Mouse (Mus musculus) macrophage (primary cell): ENCODE results near the gene 1110032F04Rik. TPM values are rescaled to one million over a fixed set of nuclear protein-coding genes. Genes with fewer than 3 reads are reported as not detected.
"Not testable (repeated sequence)": the region's sequence is repeated elsewhere in the genome, so short reads cannot be mapped to it uniquely, and the experiment has no call there.

Experiments used
- H3K27ac ChIP-seq: fragments of 350-480 bp; formaldehyde crosslinking; 2 replicates; pipeline ENCODE4 v1.9.0; 2021
- H3K36me3 ChIP-seq: fragments of 350-480 bp; formaldehyde crosslinking; 2 replicates; pipeline ENCODE4 v1.9.0; 2021; ENCODE audit errors: inconsistent target
- H3K4me3 ChIP-seq: fragments of 350-480 bp; formaldehyde crosslinking; 2 replicates; pipeline ENCODE4 v1.9.0; 2021; ENCODE audit errors: inconsistent target
- H3K79me2 ChIP-seq: fragments of 350-480 bp; formaldehyde crosslinking; 2 replicates; pipeline ENCODE4 v1.9.0; 2021; ENCODE audit errors: inconsistent target
- WGBS: methylation state at CpG from one replicate; pipeline ENCODE4 v1.1.7; 2026; ENCODE audit warnings: inconsistent platforms; ENCODE audit not compliant: missing documents; 5-methylcytosine and 5-hydroxymethylcytosine counted together
- polyA plus RNA-seq: library from polyadenylated mRNA; stranded (reverse); fragments of 250-400 nt; gene quantifications from 3 replicates; pipeline ENCODE4 v1.2.4, GENCODE M21; 2018; ENCODE audit warnings: inconsistent platforms

Gene 1110032F04Rik
- polyA plus RNA-seq, 1 experiment from 2014 or later = not detected

- Histone ChIP-seq H3K79me2 (no peaks in the 10 kb centered on the region), H3K27ac (no peak overlapping the region), H3K4me3 (no peak overlapping the region), H3K36me3 (no peaks in the 10 kb centered on the region)
- WGBS = 20% methylated on average over 15 of the region's 15 CpGs
Observed at GRCm38 (mm10) chr3:68870568-68870950, 1.2 kb downstream of the 1110032F04Rik start.

GRCm38 (mm10) chr3:68874079-68874478, 4.7 kb downstream of the 1110032F04Rik start:
- WGBS = 95% methylated on average over 2 of the region's 2 CpGs
- H3K27ac ChIP-seq = no peak overlapping the region
- H3K79me2 ChIP-seq = no peaks in the 10 kb centered on the region
- H3K36me3 ChIP-seq = no peaks in the 10 kb centered on the region
- H3K4me3 ChIP-seq = no peak overlapping the region

- H3K79me2 ChIP-seq = no peaks in the 10 kb centered on the region
- 92% methylated on average over 5 of the region's 5 CpGs for WGBS
- H3K4me3 ChIP-seq = no peak overlapping the region
- no peaks in the 10 kb centered on the region for H3K36me3 ChIP-seq
- H3K27ac ChIP-seq = no peak overlapping the region
Observed at GRCm38 (mm10) chr3:68886845-68887244, 17.5 kb downstream of the 1110032F04Rik start.

GRCm38 (mm10) chr3:68895426-68895825, 26.0 kb downstream of the 1110032F04Rik start:
- H3K79me2 ChIP-seq = no peaks in the 10 kb centered on the region
- H3K36me3 ChIP-seq = no peaks in the 10 kb centered on the region
- H3K27ac ChIP-seq = no peak overlapping the region
- no peak overlapping the region for H3K4me3 ChIP-seq
- 95% methylated on average over 4 of the region's 4 CpGs for WGBS

GRCm38 (mm10) chr3:68897154-68897553, 27.8 kb downstream of the 1110032F04Rik start:
- Histone ChIP-seq H3K79me2 (no peaks in the 10 kb centered on the region), H3K27ac (no peak overlapping the region)
- 91% methylated on average over 5 of the region's 5 CpGs for WGBS

GRCm38 (mm10) chr3:68902636-68903035, 33.2 kb downstream of the 1110032F04Rik start:
- not testable (repeated sequence) for H3K27ac ChIP-seq, H3K79me2 ChIP-seq, H3K36me3 ChIP-seq, H3K4me3 ChIP-seq
- 90% methylated on average over 3 of the region's 20 CpGs for WGBS

More at GRCm38 (mm10) chr3:68897154-68897553, 27.8 kb downstream of the 1110032F04Rik start:
- H3K36me3 ChIP-seq = no peaks in the 10 kb centered on the region
- H3K4me3 ChIP-seq = no peak overlapping the region

GRCm38 (mm10) chr3:68904902-68905778, 35.8 kb downstream of the 1110032F04Rik start:
- H3K27ac ChIP-seq = no peak overlapping the region
- H3K36me3 ChIP-seq = no peaks in the 10 kb centered on the region
- no peak overlapping the region for H3K4me3 ChIP-seq
- 52% methylated on average over 2 of the region's 2 CpGs for WGBS
- H3K79me2 ChIP-seq = no peaks in the 10 kb centered on the region

GRCm38 (mm10) chr3:68907509-68907908, 38.1 kb downstream of the 1110032F04Rik start:
- no peaks in the 10 kb centered on the region for H3K79me2 ChIP-seq
- 81% methylated on average over 4 of the region's 4 CpGs for WGBS
- no peak overlapping the region for H3K4me3 ChIP-seq
- H3K36me3 ChIP-seq = no peaks in the 10 kb centered on the region
- no peak overlapping the region for H3K27ac ChIP-seq

Other genes starting within 250 kb of the 1110032F04Rik start
- gene Il12a, start 178.9 kb upstream of the 1110032F04Rik start, polyA plus RNA-seq = 0.29 TPM in 1 of 3 replicates, not detected in the others
- 1.2 to 3.4 TPM (median 3.0 TPM) in 3 replicates for gene Ift80, start 135.0 kb downstream of the 1110032F04Rik start, polyA plus RNA-seq
- 33.6 to 68.6 TPM (median 37.7 TPM) in 3 replicates for gene Smc4, start 135.2 kb downstream of the 1110032F04Rik start, polyA plus RNA-seq
- 4.2 to 5.4 TPM (median 4.8 TPM) in 3 replicates for gene Trim59, start 175.2 kb downstream of the 1110032F04Rik start, polyA plus RNA-seq